Mouse (Mus musculus) liver, embryonic 14.5 days (tissue): Measurements from ENCODE around the gene Muc20. TPM values are rescaled to one million over a fixed set of nuclear protein-coding genes. Genes with fewer than 3 reads are reported as not detected.

Experiments used
- ATAC-seq: fragments of 200-750 bp; cut with Nextera tagmentation; 2 replicates; pipeline ENCODE4 v1.8.0; 2017; ENCODE audit warnings: moderate number of reproducible peaks, mild to moderate bottlenecking, moderate library complexity; ENCODE audit not compliant: insufficient read depth
- DNase-seq, 3 experiments: peaks; one replicate each; pipeline ENCODE4 v3.0.0-alpha.2; 2012 to 2013; ENCODE audit warnings: low read depth in 3 of 3, low spot score in 3 of 3
- H3K27ac ChIP-seq: fragments of 300-500 bp; sonication (generic); 2 replicates; pipeline ENCODE4 v1.5.1; 2014; ENCODE audit warnings: moderate library complexity, mild to moderate bottlenecking, control low read depth, inconsistent platforms
- H3K27me3 ChIP-seq: fragments of 300-500 bp; sonication (generic); 2 replicates; pipeline ENCODE4 v1.6.1; 2014; ENCODE audit warnings: mild to moderate bottlenecking, low read length, moderate library complexity; ENCODE audit not compliant: control insufficient read depth, insufficient read depth
- H3K36me3 ChIP-seq: fragments of 300-500 bp; sonication (generic); replicated peaks from 2 replicates; pipeline ENCODE4 v1.6.1; 2014; ENCODE audit warnings: low read depth; ENCODE audit not compliant: control insufficient read depth, insufficient read depth
- H3K4me1 ChIP-seq, 2 experiments: fragments of 200-500 bp in 1 of 2; fragments of 300-500 bp in 1 of 2; sonication (generic) in 1 of 2; replicated peaks; 2 replicates each; pipeline ENCODE4 v1.6.1; 2012 to 2014; ENCODE audit warnings: antibody characterized with exemption in 1 of 2, inconsistent platforms in 1 of 2, low read length in 1 of 2; ENCODE audit not compliant: control insufficient read depth in 2 of 2, insufficient read depth in 2 of 2
- H3K4me2 ChIP-seq: fragments of 300-500 bp; sonication (generic); 2 replicates; pipeline ENCODE4 v1.6.1; 2014; ENCODE audit warnings: low read depth, mild to moderate bottlenecking, control low read depth, moderate library complexity
- H3K4me3 ChIP-seq, 2 experiments: fragments of 200-500 bp in 1 of 2; fragments of 300-500 bp in 1 of 2; sonication (generic) in 1 of 2; 2 replicates each; pipeline ENCODE4 v1.5.1; 2012 to 2014; ENCODE audit warnings: low read depth in 2 of 2, low read length in 2 of 2, mild to moderate bottlenecking in 2 of 2, control low read depth in 1 of 2, inconsistent platforms in 1 of 2, moderate library complexity in 1 of 2; ENCODE audit not compliant: insufficient read depth in 1 of 2
- H3K9ac ChIP-seq: fragments of 300-500 bp; sonication (generic); replicated peaks from 2 replicates; pipeline ENCODE4 v1.6.1; 2014; ENCODE audit warnings: mild to moderate bottlenecking, control low read depth, moderate library complexity
- H3K9me3 ChIP-seq: fragments of 300-500 bp; sonication (generic); 2 replicates; pipeline ENCODE4 v1.6.1; 2016; ENCODE audit warnings: low read length, mixed read lengths; ENCODE audit not compliant: control insufficient read depth
- CTCF ChIP-seq: IDR thresholded peaks from 2 replicates; pipeline ENCODE4 v1.5.1; 2016; ENCODE audit warnings: antibody characterized with exemption, low read depth, control low read depth
- EP300 ChIP-seq: IDR thresholded peaks from 2 replicates; pipeline ENCODE4 v1.6.1; 2016; ENCODE audit warnings: antibody characterized with exemption, low read depth
- WGBS: fragments of 180-500 bp; shearing (Covaris S2); extraction: QIAGEN DNeasy Blood & Tissue Kit; methylation state at CpG from one replicate; pipeline ENCODE4 v1.1.7; 2014; ENCODE audit not compliant: insufficient replicate concordance; 5-methylcytosine and 5-hydroxymethylcytosine counted together
- polyA plus RNA-seq, 2 experiments: library from polyadenylated mRNA; depleted of rRNA in 1 of 2; stranded (reverse) in 1 of 2; unstranded in 1 of 2; fragments of >200 nt; fragmentation: Nextera tagmentation in 1 of 2; extraction: Ambion mirVana in 1 of 2; gene quantifications; 2 replicates each; pipeline versions ENCODE4 v1.2.1 to v1.2.3; 2012 to 2014

Gene Muc20
- polyA plus RNA-seq, 2 experiments: 0.08 to 0.17 TPM

GRCm38 (mm10) chr16:32813362-32813761, 16.1 kb upstream of the Muc20 start:
- 35% methylated on average over 9 of the region's 9 CpGs for WGBS
- ATAC-seq: no peak
- Histone ChIP-seq H3K9me3 (no peaks in the 10 kb centered on the region), H3K4me2 (peak overlapping the region; percentile 49), H3K27me3 (no peaks in the 10 kb centered on the region), H3K36me3 (no peaks in the 10 kb centered on the region), H3K27ac (no peak overlapping the region), H3K9ac (no peak overlapping the region), H3K4me3 (peak overlapping the region in 1 of 2 experiments; percentile 32; a peak in 1 of 4 replicates), H3K4me1 (peaks cover 0 to 2% of the 10 kb centered on the region in 2 experiments; a peak in 1 of 4 replicates)
- TF ChIP-seq CTCF (no peak; the same call in 1 of the 2 replicates), EP300 (no peak)
- no peak for DNase-seq

GRCm38 (mm10) chr16:32812888-32813361, 15.7 kb upstream of the Muc20 start:
- Histone ChIP-seq H3K27ac (no peak overlapping the region), H3K9me3 (no peaks in the 10 kb centered on the region)

GRCm38 (mm10) chr16:32810321-32810720, 13.1 kb upstream of the Muc20 start, which contains the start of gene Smbd1:
Gene Smbd1, minus strand, starts transcription at chr16:32810477.
- no peak for ATAC-seq
- Histone ChIP-seq H3K4me1 (peaks cover 0 to 5% of the 10 kb centered on the region in 2 experiments; a peak in 1 of 4 replicates), H3K9ac (no peak within 1 kb of the TSS), H3K9me3 (no peaks in the 10 kb centered on the region), H3K27me3 (no peaks in the 10 kb centered on the region), H3K4me2 (no peak within 1 kb of the TSS), H3K36me3 (no peaks in the 10 kb centered on the region), H3K27ac (no peak within 1 kb of the TSS), H3K4me3 (no peak within 1 kb of the TSS)
- TF ChIP-seq EP300 (no peak), CTCF (no peak)
- DNase-seq: no peak
- WGBS: 62% methylated on average over 4 of the region's 4 CpGs

More at GRCm38 (mm10) chr16:32812888-32813361, 15.7 kb upstream of the Muc20 start:
- ATAC-seq (peak; percentile 35; the same call in 1 of the 2 replicates), DNase-seq (peak; percentile 60 to 72 (median 61))
- Histone ChIP-seq H3K4me3 (peak overlapping the region in 1 of 2 experiments; percentile 32; a peak in 1 of 4 replicates), H3K4me2 (peak overlapping the region; percentile 49), H3K9ac (no peak overlapping the region), H3K36me3 (no peaks in the 10 kb centered on the region), H3K4me1 (peaks cover 0 to 2% of the 10 kb centered on the region in 2 experiments; a peak in 1 of 4 replicates), H3K27me3 (no peaks in the 10 kb centered on the region)
- TF ChIP-seq CTCF (peak; percentile 91), EP300 (no peak)
- under 1% methylated on average over 9 of the region's 9 CpGs for WGBS

GRCm38 (mm10) chr16:32807408-32808185, 10.4 kb upstream of the Muc20 start:
- Histone ChIP-seq H3K27ac (no peak overlapping the region), H3K4me1 (0 out of 4 replicates have a peak, but pooled peaks cover 0 to 7% of the 10 kb centered on the region in 2 experiments), H3K4me3 (no peak overlapping the region), H3K4me2 (no peak overlapping the region), H3K36me3 (no peaks in the 10 kb centered on the region), H3K9me3 (no peaks in the 10 kb centered on the region), H3K27me3 (no peaks in the 10 kb centered on the region), H3K9ac (no peak overlapping the region)
- ATAC-seq (no peak), DNase-seq (no peak)
- WGBS: 31% methylated on average over 8 of the region's 8 CpGs
- TF ChIP-seq EP300 (no peak), CTCF (no peak)

GRCm38 (mm10) chr16:32805151-32805550, 7.9 kb upstream of the Muc20 start:
- H3K4me2 ChIP-seq: no peak overlapping the region
- no peak for ATAC-seq
- no peaks in the 10 kb centered on the region for H3K27me3 ChIP-seq
- H3K36me3 ChIP-seq: no peaks in the 10 kb centered on the region
- TF ChIP-seq CTCF: no peak
- TF ChIP-seq EP300: no peak
- H3K9ac ChIP-seq: no peak overlapping the region
- no peak for DNase-seq
- no peak overlapping the region for H3K4me3 ChIP-seq
- H3K9me3 ChIP-seq: no peaks in the 10 kb centered on the region
- 0 out of 4 replicates have a peak, but pooled peaks cover 0 to 7% of the 10 kb centered on the region in 2 experiments for H3K4me1 ChIP-seq
- H3K27ac ChIP-seq: no peak overlapping the region
- 54% methylated on average over 7 of the region's 7 CpGs for WGBS
